Mouse (Mus musculus) midbrain, embryonic 11.5 days (tissue): ENCODE measurements around the gene Ctbp1. TPM values are rescaled to one million over a fixed set of nuclear protein-coding genes. Genes with fewer than 3 reads are reported as not detected.

Source experiments
- ATAC-seq: fragments of 200-750 bp; cut with Nextera tagmentation; 2 replicates; pipeline ENCODE4 v1.8.0; 2017; ENCODE audit warnings: moderate TSS enrichment, moderate library complexity; ENCODE audit not compliant: low FRiP score
- DNase-seq: peaks from one replicate; pipeline ENCODE4 v3.0.0; 2015; ENCODE audit warnings: low spot score; ENCODE audit errors: missing footprints
- H3K27ac ChIP-seq: fragments of 300-500 bp; sonication (generic); 2 replicates; pipeline ENCODE4 v1.5.1; 2014; ENCODE audit warnings: low read depth, low read length
- H3K27me3 ChIP-seq: fragments of 300-500 bp; sonication (generic); 2 replicates; pipeline ENCODE4 v1.6.1; 2014; ENCODE audit warnings: mild to moderate bottlenecking, low read length, moderate library complexity, mixed read lengths; ENCODE audit not compliant: control insufficient read depth, insufficient read depth
- H3K36me3 ChIP-seq: fragments of 300-500 bp; sonication (generic); 2 replicates; pipeline ENCODE4 v1.6.1; 2014; ENCODE audit warnings: mild to moderate bottlenecking, low read length, moderate library complexity, mixed read lengths; ENCODE audit not compliant: control insufficient read depth, insufficient read depth
- H3K4me1 ChIP-seq: fragments of 300-500 bp; sonication (generic); 2 replicates; pipeline ENCODE4 v1.6.1; 2014; ENCODE audit warnings: low read length; ENCODE audit not compliant: control insufficient read depth, insufficient read depth
- H3K4me2 ChIP-seq: fragments of 300-500 bp; sonication (generic); 2 replicates; pipeline ENCODE4 v1.6.1; 2014; ENCODE audit warnings: mild to moderate bottlenecking, moderate library complexity
- H3K4me3 ChIP-seq: fragments of 300-500 bp; sonication (generic); 2 replicates; pipeline ENCODE4 v1.5.1; 2014; ENCODE audit warnings: low read depth, low read length
- H3K9ac ChIP-seq: fragments of 300-500 bp; sonication (generic); 2 replicates; pipeline ENCODE4 v1.6.1; 2014; ENCODE audit warnings: low read length
- H3K9me3 ChIP-seq: fragments of 300-500 bp; sonication (generic); 2 replicates; pipeline ENCODE4 v1.6.1; 2016; ENCODE audit warnings: low read length; ENCODE audit not compliant: control insufficient read depth
- WGBS: fragments of 180-500 bp; shearing (Covaris S2); extraction: QIAGEN DNeasy Blood & Tissue Kit; methylation state at CpG from one replicate; pipeline ENCODE4 v1.1.7; 2014; 5-methylcytosine and 5-hydroxymethylcytosine counted together
- polyA plus RNA-seq: library from polyadenylated mRNA; unstranded; fragments of >200 nt; fragmentation: Nextera tagmentation; extraction: Ambion mirVana; gene quantifications from 2 replicates; pipeline ENCODE4 v1.2.1, GENCODE M21; 2014

Ctbp1 gene
- polyA plus RNA-seq, 1 experiment from 2014 or later: 546 TPM

- H3K27ac ChIP-seq: no peak overlapping the region
- H3K9ac ChIP-seq: no peak overlapping the region
- no peak overlapping the region for H3K4me3 ChIP-seq
- H3K36me3 ChIP-seq: no peaks in the 10 kb centered on the region
- ATAC-seq (no peak), DNase-seq (peak; percentile 84)
- WGBS: 47% methylated on average over 5 of the region's 5 CpGs
- no peaks in the 10 kb centered on the region for H3K27me3 ChIP-seq
- no peak overlapping the region for H3K4me2 ChIP-seq
- H3K9me3 ChIP-seq: no peaks in the 10 kb centered on the region
- H3K4me1 ChIP-seq: peaks cover 3% of the 10 kb centered on the region; the same call in 1 of the 2 replicates
Measured at GRCm38 (mm10) chr5:33278950-33279349, 4.2 kb upstream of the Ctbp1 start.

DNA sequence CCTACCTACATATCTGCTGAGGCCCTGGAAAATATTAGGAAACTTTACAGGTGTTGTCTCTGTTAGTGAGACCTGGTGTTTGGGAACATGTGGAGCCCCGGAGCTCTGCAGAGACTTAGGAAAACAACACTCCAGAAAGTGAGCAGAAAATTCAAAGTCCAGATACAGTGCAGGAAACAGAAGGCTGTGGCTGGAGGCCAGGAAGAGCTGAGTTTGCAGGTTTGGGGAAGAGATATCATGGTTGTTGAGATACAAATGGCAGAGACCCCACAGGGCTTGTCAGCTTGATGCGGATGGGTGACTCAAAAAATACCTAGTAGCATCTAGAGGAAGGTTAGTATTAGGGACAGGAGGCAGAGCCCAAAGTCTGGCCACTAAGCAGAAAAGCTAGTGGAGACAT, 2.5 kb upstream of the Ctbp1 start:
- no peak overlapping the region for H3K27ac ChIP-seq
- no peak overlapping the region for H3K4me2 ChIP-seq
- no peaks in the 10 kb centered on the region for H3K36me3 ChIP-seq
- H3K9me3 ChIP-seq: no peaks in the 10 kb centered on the region
- H3K4me3 ChIP-seq: no peak overlapping the region
- peak; percentile 17 for DNase-seq
- H3K9ac ChIP-seq: no peak overlapping the region
- no peak for ATAC-seq
- no peaks in the 10 kb centered on the region for H3K27me3 ChIP-seq
- WGBS: 84% methylated on average over 2 of the region's 2 CpGs
- H3K4me1 ChIP-seq: peaks cover 17% of the 10 kb centered on the region

DNA sequence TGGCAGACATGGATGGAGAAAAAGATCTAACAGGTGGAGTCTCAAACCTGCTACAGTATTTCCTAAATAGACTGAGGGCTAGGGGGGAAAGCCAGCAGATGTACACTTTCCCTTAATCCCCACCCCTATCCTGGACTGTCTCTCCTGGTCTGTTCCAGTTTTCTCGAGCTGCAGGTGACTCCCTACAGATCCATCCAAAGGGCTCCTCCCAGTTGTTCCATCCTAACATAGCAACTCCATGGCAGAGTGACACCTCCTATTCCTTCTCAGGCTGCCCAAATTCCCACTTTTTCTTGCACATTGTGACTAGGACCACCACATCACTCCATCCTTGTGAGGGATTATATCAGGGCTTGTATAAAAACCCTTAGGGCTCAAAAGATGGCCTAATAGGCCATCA, 960 bp upstream of the Ctbp1 start:
- peak overlapping the region; percentile 81 for H3K4me3 ChIP-seq
- no peaks in the 10 kb centered on the region for H3K36me3 ChIP-seq
- 11% methylated on average over 1 of the region's 1 CpGs for WGBS
- peak overlapping the region; percentile 55 for H3K4me2 ChIP-seq
- H3K27ac ChIP-seq: no peak overlapping the region
- DNase-seq (no peak), ATAC-seq (no peak)
- no peaks in the 10 kb centered on the region for H3K27me3 ChIP-seq
- no peaks in the 10 kb centered on the region for H3K9me3 ChIP-seq
- peaks cover 22% of the 10 kb centered on the region for H3K4me1 ChIP-seq
- peak overlapping the region; percentile 96 for H3K9ac ChIP-seq

DNA sequence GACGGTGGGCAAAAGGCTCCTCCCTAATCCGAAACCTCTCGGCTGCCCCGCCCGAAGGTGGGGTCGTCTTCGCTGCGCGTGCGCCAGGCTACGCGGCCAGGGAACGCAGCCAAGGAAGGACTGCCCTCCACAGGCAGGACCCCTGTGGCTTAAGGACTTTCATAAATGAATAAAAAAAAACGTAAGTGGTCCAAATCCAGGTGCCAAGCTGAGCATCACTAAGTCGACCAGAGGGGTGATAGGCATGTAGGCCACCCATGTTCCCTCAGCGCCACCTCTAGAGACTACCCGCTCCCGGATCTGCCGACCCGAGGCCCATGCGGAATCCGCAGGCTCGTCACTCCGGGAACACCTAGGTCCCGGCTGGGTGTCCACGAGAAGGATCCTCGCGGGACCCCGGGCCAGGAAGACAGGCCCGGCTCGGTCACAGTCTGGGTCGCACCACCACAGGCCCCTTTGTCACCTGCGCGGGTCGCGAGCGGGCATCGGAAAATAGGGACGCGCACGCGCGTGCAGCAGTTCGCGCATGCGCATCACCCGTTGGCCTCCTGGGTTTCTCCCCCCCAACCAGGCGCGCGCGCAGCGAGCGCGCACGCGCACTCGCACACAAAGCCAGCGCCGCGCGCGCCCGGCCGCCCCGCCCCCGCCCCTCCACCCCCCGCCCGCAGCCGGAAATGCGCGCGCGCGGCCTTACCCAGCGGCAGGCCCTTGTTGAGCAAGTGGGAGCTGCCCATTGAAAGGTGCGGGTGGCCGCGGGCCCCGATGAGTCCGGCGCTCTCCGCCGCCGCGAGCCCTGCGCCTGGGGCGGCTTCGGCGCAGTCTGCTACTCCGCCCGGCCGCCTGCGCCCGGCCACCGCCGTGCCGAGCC, 475 bp downstream of the Ctbp1 start:
- Histone ChIP-seq H3K4me1 (peaks cover 22% of the 10 kb centered on the region), H3K36me3 (peaks cover 2% of the 10 kb centered on the region), H3K4me3 (peak overlapping the region; percentile 81), H3K27ac (peak overlapping the region; percentile 88), H3K27me3 (no peaks in the 10 kb centered on the region), H3K9ac (peak overlapping the region; percentile 96), H3K9me3 (no peaks in the 10 kb centered on the region), H3K4me2 (peak overlapping the region; percentile 88)
- ATAC-seq: peak; percentile 66
- DNase-seq: peak; percentile 100
- WGBS: under 1% methylated on average over 70 of the region's 97 CpGs

- 14% methylated on average over 6 of the region's 6 CpGs for WGBS
- DNase-seq: no peak
- ATAC-seq: no peak
Measured at GRCm38 (mm10) chr5:33273777-33274084, 1.1 kb downstream of the Ctbp1 start.

DNA sequence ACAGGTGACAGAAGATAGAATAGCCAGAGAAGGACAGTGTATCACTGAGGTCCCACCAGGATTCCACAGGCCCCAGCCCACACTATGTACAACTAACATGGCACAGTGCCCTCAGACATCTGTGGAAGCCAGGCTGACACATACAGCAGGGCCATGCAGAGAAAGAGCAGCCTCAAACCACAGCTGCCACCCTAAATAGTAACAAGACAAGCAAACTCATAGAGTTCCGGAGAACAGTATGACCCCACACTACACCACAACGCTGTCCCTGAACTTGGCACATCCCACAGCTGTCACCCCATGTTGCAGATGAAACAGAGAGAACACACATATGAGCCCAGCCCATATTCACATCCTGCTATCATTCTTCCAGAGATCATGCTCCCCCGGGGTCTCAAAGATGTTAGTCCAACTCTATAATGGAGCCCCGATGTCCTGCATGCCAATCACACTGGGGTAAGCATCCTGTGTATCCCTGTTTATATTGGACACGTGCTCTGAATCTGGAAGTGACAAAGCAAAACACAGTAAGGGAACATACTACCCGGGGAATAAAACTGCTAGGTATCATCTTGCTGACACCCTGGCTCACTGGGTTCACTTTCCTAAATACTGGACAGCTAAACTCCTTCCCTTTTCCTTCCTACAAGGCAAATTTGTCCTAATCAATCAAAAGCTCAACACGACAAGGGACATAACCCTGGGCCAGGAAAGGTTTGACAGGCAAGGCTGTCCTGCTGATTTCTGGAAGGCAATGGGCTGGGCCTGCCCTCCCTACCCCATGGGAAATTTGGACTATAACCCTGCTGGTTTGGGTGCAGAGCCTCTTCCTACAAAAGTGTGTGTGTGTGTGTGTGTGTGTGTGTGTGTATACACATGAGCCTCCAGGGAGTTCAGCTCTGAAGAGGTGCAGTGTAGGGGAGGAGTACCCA, 1.7 kb downstream of the Ctbp1 start:
- 86% methylated on average over 7 of the region's 7 CpGs for WGBS

More at GRCm38 (mm10) chr5:33273777-33274084, 1.1 kb downstream of the Ctbp1 start:
- Histone ChIP-seq H3K4me1 (peaks cover 22% of the 10 kb centered on the region), H3K27ac (no peak overlapping the region; the same call in 1 of the 2 replicates), H3K27me3 (no peaks in the 10 kb centered on the region), H3K36me3 (peaks cover 8% of the 10 kb centered on the region), H3K9me3 (no peaks in the 10 kb centered on the region), H3K4me3 (peak overlapping the region; percentile 81), H3K4me2 (peak overlapping the region; percentile 88), H3K9ac (peak overlapping the region; percentile 96)

DNA sequence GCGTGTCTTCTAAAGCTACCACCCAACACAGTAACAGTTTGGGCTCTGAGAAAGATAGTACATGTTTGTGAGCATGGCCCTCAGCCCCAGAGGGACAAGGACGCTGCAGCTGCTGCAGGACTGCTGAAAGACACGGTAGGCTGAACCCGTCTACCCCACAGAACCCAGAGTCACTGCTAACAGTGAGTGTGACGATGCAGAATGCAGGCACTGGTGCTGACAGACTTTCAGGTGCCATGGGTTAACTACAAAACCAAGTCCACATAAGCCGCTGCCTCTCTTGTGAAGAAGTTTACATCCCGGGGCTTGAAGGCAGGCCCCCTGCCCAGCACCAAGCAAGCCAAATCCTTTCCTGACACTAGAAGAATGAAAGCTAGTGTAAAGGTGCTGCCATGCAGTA, 2.6 kb downstream of the Ctbp1 start:
- peaks cover 15% of the 10 kb centered on the region for H3K36me3 ChIP-seq
- peaks cover 22% of the 10 kb centered on the region for H3K4me1 ChIP-seq
- H3K9ac ChIP-seq: no peak overlapping the region; the same call in 1 of the 2 replicates
- no peak overlapping the region for H3K4me2 ChIP-seq
- no peaks in the 10 kb centered on the region for H3K9me3 ChIP-seq
- ATAC-seq (no peak), DNase-seq (peak; percentile 72)
- H3K27ac ChIP-seq: no peak overlapping the region
- no peaks in the 10 kb centered on the region for H3K27me3 ChIP-seq
- H3K4me3 ChIP-seq: no peak overlapping the region
- 85% methylated on average over 7 of the region's 7 CpGs for WGBS

More for the DNA sequence above, 1.7 kb downstream of the Ctbp1 start:
- DNase-seq (peak; percentile 82), ATAC-seq (no peak)
- Histone ChIP-seq H3K36me3 (peaks cover 9% of the 10 kb centered on the region), H3K4me1 (peaks cover 22% of the 10 kb centered on the region), H3K27me3 (no peaks in the 10 kb centered on the region), H3K27ac (no peak overlapping the region; the same call in 1 of the 2 replicates), H3K9me3 (no peaks in the 10 kb centered on the region), H3K4me2 (peak overlapping the region; percentile 88), H3K9ac (peak overlapping the region; percentile 96), H3K4me3 (peak overlapping the region; percentile 81)

DNA sequence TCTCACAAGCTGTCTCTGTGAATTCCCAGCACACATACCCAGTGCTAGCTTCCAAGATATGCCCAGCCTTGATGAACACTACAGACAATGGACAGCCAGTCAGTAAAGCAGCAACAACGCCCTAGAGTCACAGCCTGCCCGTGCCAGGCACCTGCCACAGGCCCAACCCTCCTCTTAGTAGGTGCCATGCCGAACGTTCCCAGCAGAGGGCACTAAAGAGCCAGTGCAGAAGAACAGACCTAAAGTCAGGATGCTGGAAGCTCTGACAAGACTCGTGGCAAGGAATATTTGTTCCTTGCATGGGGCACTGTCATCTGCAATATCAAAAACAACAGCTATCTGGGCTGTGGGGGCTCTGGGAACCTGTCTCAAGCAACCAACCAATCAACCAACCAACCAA, 4.2 kb downstream of the Ctbp1 start:
- Histone ChIP-seq H3K4me3 (no peak overlapping the region), H3K9me3 (no peaks in the 10 kb centered on the region), H3K4me1 (peaks cover 20% of the 10 kb centered on the region), H3K36me3 (peaks cover 27% of the 10 kb centered on the region), H3K27me3 (no peaks in the 10 kb centered on the region), H3K9ac (no peak overlapping the region), H3K4me2 (no peak overlapping the region), H3K27ac (no peak overlapping the region)
- 26% methylated on average over 5 of the region's 5 CpGs for WGBS
- ATAC-seq: no peak
- DNase-seq: peak; percentile 99

DNA sequence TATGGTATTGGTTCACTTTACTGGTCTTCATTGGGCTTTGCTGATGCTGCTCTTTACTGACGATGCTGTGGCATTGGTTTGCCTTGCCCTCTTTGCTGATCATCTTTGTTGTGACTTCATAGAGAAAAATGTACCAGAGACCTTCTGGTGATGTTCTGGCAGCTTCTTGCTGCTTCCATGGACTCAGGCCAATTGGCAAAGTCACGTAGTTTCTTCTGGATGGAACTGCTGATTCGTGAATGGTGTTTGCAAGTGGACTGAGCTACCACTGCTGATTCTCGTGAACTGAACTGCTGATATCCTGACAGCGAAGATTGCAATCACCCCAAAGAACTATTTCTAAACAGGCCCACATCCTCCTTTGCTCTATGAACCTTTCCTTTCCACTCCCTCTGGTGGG, 20.4 kb downstream of the Ctbp1 start:
- no peak overlapping the region for H3K4me2 ChIP-seq
- no peaks in the 10 kb centered on the region for H3K4me1 ChIP-seq
- H3K27ac ChIP-seq: no peak overlapping the region
- DNase-seq (no peak), ATAC-seq (no peak)
- no peaks in the 10 kb centered on the region for H3K9me3 ChIP-seq
- WGBS: 95% methylated on average over 5 of the region's 5 CpGs
- peaks cover 69% of the 10 kb centered on the region for H3K36me3 ChIP-seq
- no peak overlapping the region for H3K4me3 ChIP-seq
- no peaks in the 10 kb centered on the region for H3K27me3 ChIP-seq
- no peak overlapping the region for H3K9ac ChIP-seq
